In genomic region chr17:8991160-8991559, GRCm38 (mm10) we compare ENCODE assay signal across 7 mouse cellular contexts. TPM values are rescaled to one million over a fixed set of nuclear protein-coding genes. Genes with fewer than 3 reads are reported as not detected.
DNase-seq lines count a peak whose midpoint lies in the region; ATAC-seq and TF ChIP-seq lines count a peak whose summit lies in the region.

No protein-coding gene starts in this region.

- no peak for DNase-seq in kidney, adult 2 months
- no peak for DNase-seq in kidney, postnatal 14 days
- DNase-seq in CD4-positive helper T cell, adult 2 months (ENCODE audit: low read depth, low spot score): peak; percentile 41
- peak; percentile 63 for DNase-seq in R1 (ENCODE audit: low read depth, low spot score)
- DNase-seq in lung, postnatal 0 days (ENCODE audit: low spot score): no peak
- DNase-seq in thymus, postnatal 25 days: peak; percentile 70
- DNase-seq in gastrocnemius, postnatal 25 days: no peak

- WGBS in kidney, adult 2 months: 43% methylated on average over 8 of the region's 8 CpGs
- 37% methylated on average over 8 of the region's 8 CpGs for whole genome bisulfite sequencing in lung, postnatal 0 days

- no peak for TF ChIP-seq POLR2A in kidney, adult 2 months (IDR thresholded peaks at IDR 0.05; ENCODE audit: low read depth, low read length)

- H3K4me2 ChIP-seq in lung, postnatal 0 days (replicated peaks; ENCODE audit: low read depth, low read length): no peak overlapping the region

- no peaks in the 10 kb centered on the region for H3K27me3 ChIP-seq in kidney, adult 2 months (replicated peaks; ENCODE audit: control insufficient read depth, insufficient read depth, low read length)
- H3K27me3 ChIP-seq in lung, postnatal 0 days (replicated peaks; ENCODE audit: insufficient read depth, low read length): no peaks in the 10 kb centered on the region

- H3K4me3 ChIP-seq in kidney, adult 2 months (ENCODE audit: insufficient read depth, low read depth, low read length): no peak overlapping the region
- no peak overlapping the region for H3K4me3 ChIP-seq in lung, postnatal 0 days (ENCODE audit: low read depth, low read length)

- H3K27ac ChIP-seq in kidney, adult 2 months (ENCODE audit: insufficient read depth, low read depth, low read length): no peak overlapping the region
- no peak overlapping the region for H3K27ac ChIP-seq in lung, postnatal 0 days (ENCODE audit: low read length)

- no peak overlapping the region for H3K9ac ChIP-seq in lung, postnatal 0 days (replicated peaks; ENCODE audit: low read depth)

- peaks cover 5% of the 10 kb centered on the region; the same call in 1 of the 2 replicates for H3K4me1 ChIP-seq in kidney, adult 2 months (ENCODE audit: control insufficient read depth, insufficient read depth, low read length)
- H3K4me1 ChIP-seq in lung, postnatal 0 days (ENCODE audit: insufficient read depth, low read depth, low read length): peaks cover 6% of the 10 kb centered on the region; the same call in 1 of the 2 replicates

- peak; percentile 23; the same call in 1 of the 2 replicates for TF ChIP-seq CTCF in kidney, adult 2 months (conservative IDR thresholded peaks at IDR 0.05; ENCODE audit: insufficient read depth, insufficient read length, low read depth, low read length)
- TF ChIP-seq CTCF in lung, postnatal 0 days (IDR thresholded peaks at IDR 0.05): peak; percentile 50

- ATAC-seq in lung, postnatal 0 days: no peak

- no peaks in the 10 kb centered on the region for H3K9me3 ChIP-seq in lung, postnatal 0 days (ENCODE audit: low read length)

- TF ChIP-seq EP300 in lung, postnatal 0 days (IDR thresholded peaks at IDR 0.05): no peak

- H3K36me3 ChIP-seq in kidney, adult 2 months (ENCODE audit: control insufficient read depth, insufficient read depth, low read length): no peaks in the 10 kb centered on the region
- no peaks in the 10 kb centered on the region for H3K36me3 ChIP-seq in lung, postnatal 0 days (ENCODE audit: insufficient read depth, low read length)

RNA-seq across cellular contexts. Expression of gene 1700010I14Rik, which starts 3.0 kb away (rescaled TPM):
- 0.46 and 0.59 TPM in 2 replicates for polyA plus RNA-seq in kidney, adult 2 months (2012; rRNA removed)
- 2.7 and 2.8 TPM in 2 replicates for polyA plus RNA-seq in lung, postnatal 0 days (2015; fragmentation: Nextera tagmentation; extraction: Ambion mirVana)
- under 1 TPM; 0.43 to 0.54 TPM for total RNA-seq in gastrocnemius, postnatal 25 days (2021)

Comparison
In these comparisons a context has a peak if more than half of its experiments do, and no peak if none do; other contexts are left out.
1. DNase-seq: peak in CD4-positive helper T cell, adult 2 months (single experiment), R1 (single experiment) and thymus, postnatal 25 days (single experiment); none in kidney, adult 2 months (single experiment), kidney, postnatal 14 days (single experiment), lung, postnatal 0 days (single experiment) and gastrocnemius, postnatal 25 days (single experiment).